Mouse (Mus musculus) lung, embryonic 16.5 days (tissue): ENCODE data around the gene Rnf148. TPM values are rescaled to one million over a fixed set of nuclear protein-coding genes. Genes with fewer than 3 reads are reported as not detected.

Experiments used
- ATAC-seq: fragments of 200-750 bp; cut with Nextera tagmentation; 2 replicates; pipeline ENCODE4 v1.8.0; 2017; ENCODE audit warnings: low read depth, mild to moderate bottlenecking, moderate library complexity
- H3K27ac ChIP-seq: fragments of 300-500 bp; sonication (generic); 2 replicates; pipeline ENCODE4 v1.5.1; 2014; ENCODE audit warnings: mild to moderate bottlenecking, control low read depth, low read length
- H3K27me3 ChIP-seq: fragments of 300-500 bp; sonication (generic); 2 replicates; pipeline ENCODE4 v1.6.1; 2014; ENCODE audit warnings: low read depth, low read length, mixed read lengths; ENCODE audit not compliant: control insufficient read depth, insufficient read depth
- H3K36me3 ChIP-seq: fragments of 300-500 bp; sonication (generic); 2 replicates; pipeline ENCODE4 v1.6.1; 2014; ENCODE audit warnings: low read length; ENCODE audit not compliant: control insufficient read depth, insufficient read depth
- H3K4me1 ChIP-seq: fragments of 300-500 bp; sonication (generic); replicated peaks from 2 replicates; pipeline ENCODE4 v1.6.1; 2014; ENCODE audit warnings: low read length, mixed read lengths; ENCODE audit not compliant: control insufficient read depth, insufficient read depth
- H3K4me2 ChIP-seq: fragments of 300-500 bp; sonication (generic); 2 replicates; pipeline ENCODE4 v1.6.1; 2014; ENCODE audit warnings: low read depth, low read length, control low read depth
- H3K4me3 ChIP-seq: fragments of 300-500 bp; sonication (generic); 2 replicates; pipeline ENCODE4 v1.5.1; 2014; ENCODE audit warnings: mild to moderate bottlenecking, low read length, control low read depth
- H3K9ac ChIP-seq: fragments of 300-500 bp; sonication (generic); 2 replicates; pipeline ENCODE4 v1.6.1; 2014; ENCODE audit warnings: low read length, control low read depth
- H3K9me3 ChIP-seq: fragments of 300-500 bp; sonication (generic); 2 replicates; pipeline ENCODE4 v1.6.1; 2016; ENCODE audit warnings: low read length; ENCODE audit not compliant: control insufficient read depth
- WGBS: fragments of 180-500 bp; shearing (Covaris S2); extraction: QIAGEN DNeasy Blood & Tissue Kit; methylation state at CpG from one replicate; pipeline ENCODE4 v1.1.7; 2014; 5-methylcytosine and 5-hydroxymethylcytosine counted together
- polyA plus RNA-seq: library from polyadenylated mRNA; unstranded; fragments of >200 nt; fragmentation: Nextera tagmentation; extraction: Ambion mirVana; gene quantifications from 2 replicates; pipeline ENCODE4 v1.2.1, GENCODE M21; 2015

Rnf148 gene
- polyA plus RNA-seq, 1 experiment from 2014 or later: not detected

DNA sequence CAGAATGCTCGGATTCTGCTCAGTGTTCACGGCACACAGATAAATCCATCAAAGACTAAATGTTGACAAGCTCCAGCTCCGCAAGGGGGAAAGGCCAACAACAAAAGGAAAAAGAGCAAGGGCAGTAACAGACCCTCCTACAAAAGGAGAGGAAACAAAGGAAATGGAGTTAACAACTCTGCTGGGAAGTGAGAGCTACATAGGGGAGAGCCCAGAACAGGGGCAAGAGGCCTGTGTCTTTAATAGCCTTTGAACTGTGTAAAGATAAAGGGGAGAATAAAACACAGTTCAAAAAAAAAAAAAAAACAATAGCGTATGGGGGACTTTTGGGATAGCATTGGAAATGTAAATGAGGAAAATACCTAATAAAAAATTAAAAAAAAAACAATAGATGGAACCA, 24.5 kb downstream of the Rnf148 start:
- H3K36me3 ChIP-seq: no peaks in the 10 kb centered on the region
- no peaks in the 10 kb centered on the region for H3K9me3 ChIP-seq
- no peak overlapping the region for H3K27ac ChIP-seq
- no peak for ATAC-seq
- no peaks in the 10 kb centered on the region for H3K27me3 ChIP-seq
- no peak overlapping the region for H3K4me3 ChIP-seq
- WGBS: 34% methylated on average over 4 of the region's 4 CpGs
- no peaks in the 10 kb centered on the region for H3K4me1 ChIP-seq
- H3K4me2 ChIP-seq: no peak overlapping the region
- no peak overlapping the region for H3K9ac ChIP-seq

Other genes with a start within 250 kb of the Rnf148 start
- gene Rnf133, start 4.8 kb downstream of the Rnf148 start, polyA plus RNA-seq: not detected in 2 replicates
- gene Cadps2, start 184.3 kb upstream of the Rnf148 start, polyA plus RNA-seq: 7.4 and 7.9 TPM in 2 replicates